Mouse (Mus musculus) kidney, adult 9 months (tissue): ENCODE results near the gene Rraga.
A peak's percentile ranks its signal among the peaks of the same experiment; 100 is the strongest.
"Not testable (repeated sequence)": the region's sequence is repeated elsewhere in the genome, so short reads cannot be mapped to it uniquely, and the experiment has no call there.

ENCODE experiments used
- DNase-seq: peaks from one replicate; pipeline ENCODE4 v3.0.0; 2022

Rraga gene

GRCm38 (mm10) chr4:86591304-86591703, 15.8 kb downstream of the Rraga start:
- no peak for DNase-seq

GRCm38 (mm10) chr4:86611524-86612288, 36.2 kb downstream of the Rraga start, which contains the start of gene Haus6:
Haus6 (minus strand) TSS chr4:86612055.
- DNase-seq, result peak; percentile 97

- DNase-seq, result no peak
Measured at GRCm38 (mm10) chr4:86612289-86612620, 36.8 kb downstream of the Rraga start.

GRCm38 (mm10) chr4:86620506-86620905, 45.0 kb downstream of the Rraga start:
- DNase-seq, result no peak

- no peak for DNase-seq
Measured at GRCm38 (mm10) chr4:86622116-86622515, 46.6 kb downstream of the Rraga start.

- DNase-seq, result not testable (repeated sequence)
Measured at GRCm38 (mm10) chr4:86622532-86622931, 47.1 kb downstream of the Rraga start.

GRCm38 (mm10) chr4:86625463-86625862, 50.0 kb downstream of the Rraga start:
- no peak for DNase-seq

GRCm38 (mm10) chr4:86626496-86626895, 51.0 kb downstream of the Rraga start:
- not testable (repeated sequence) for DNase-seq
